Mouse (Mus musculus) liver, adult 2 months (tissue): ENCODE measurements around the gene Lgi1.

Experiments
- CTCF ChIP-seq: fragments of 200-500 bp; IDR thresholded peaks from 2 replicates; pipeline ENCODE4 v1.5.1; 2011; ENCODE audit warnings: low read depth, low read length, control low read depth
- POLR2A ChIP-seq: fragments of 200-500 bp; IDR thresholded peaks from 2 replicates; pipeline ENCODE4 v1.6.1; 2011; ENCODE audit warnings: low read length, control low read depth; ENCODE audit not compliant: insufficient read depth; ENCODE audit errors: extremely low read depth

DNA sequence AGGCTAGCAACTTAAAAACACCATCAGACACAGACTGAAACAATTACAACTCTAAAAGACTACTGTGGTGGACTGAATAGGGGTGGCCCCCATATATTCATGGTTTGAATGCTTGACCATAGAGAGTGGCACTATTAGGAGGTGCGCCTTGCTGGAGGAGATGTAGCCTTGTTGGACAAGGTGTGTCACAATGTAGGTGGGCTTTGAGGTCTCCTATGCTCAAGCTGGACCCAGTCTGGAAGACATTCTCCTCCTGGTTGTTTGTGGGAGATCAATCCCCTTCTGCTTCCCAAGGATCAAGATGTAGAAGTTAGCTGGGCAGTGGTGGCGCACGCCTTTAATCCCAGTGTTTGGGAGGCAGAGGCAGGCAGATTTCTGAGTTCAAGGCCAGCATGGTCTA, 46.6 kb upstream of the Lgi1 start:
- TF ChIP-seq CTCF (no peak), POLR2A (no peak)
